ENCODE assay signal across 8 mouse cellular contexts in genomic region chrX:56374431-56375128, GRCm38 (mm10). TPM values are rescaled to one million over a fixed set of nuclear protein-coding genes. Genes with fewer than 3 reads are reported as not detected.
DNase-seq lines count a peak whose midpoint lies in the region; ATAC-seq and TF ChIP-seq lines count a peak whose summit lies in the region.
"Not testable (repeated sequence)": the region's sequence is repeated elsewhere in the genome, so short reads cannot be mapped to it uniquely, and the experiment has no call there.

TSS of gene Smim10l2a (plus strand) at chrX:56374586.

- H3K36me3 ChIP-seq in heart, postnatal 0 days (replicated peaks; ENCODE audit: control insufficient read depth, insufficient read depth, low read length); midbrain, embryonic 15.5 days (replicated peaks); splenic B cell, adult 2 months (ENCODE audit: control insufficient read depth, insufficient read depth, low read length, poor library complexity, severe bottlenecking): not testable (repeated sequence)

- not testable (repeated sequence) for H3K27ac ChIP-seq in embryonic fibroblast, embryonic 13.5 days (ENCODE audit: insufficient read depth, low read length); heart, postnatal 0 days (ENCODE audit: low read depth)
- peak within 1 kb of the TSS; percentile 74 for H3K27ac ChIP-seq in midbrain, embryonic 15.5 days

- TF ChIP-seq POLR2A in embryonic fibroblast, embryonic 13.5 days (IDR thresholded peaks at IDR 0.05; ENCODE audit: low read depth, low read length): not testable (repeated sequence)

- DNase-seq in A20 (ENCODE audit: low read depth, low spot score) (peak; percentile 85), liver (peak; percentile 71)
- peak; percentile 10 for DNase-seq in brain, embryonic 18.5 days (ENCODE audit: low read depth, low spot score)
- not testable (repeated sequence) for DNase-seq in heart, postnatal 0 days (ENCODE audit: low spot score)
- peak; percentile 66 for DNase-seq in kidney, postnatal 10 days
- peak; percentile 12 for DNase-seq in splenic B cell, adult 2 months (ENCODE audit: low read depth, low spot score)

- not testable (repeated sequence) for TF ChIP-seq EP300 in heart, postnatal 0 days (IDR thresholded peaks at IDR 0.05; ENCODE audit: low read depth)

- H3K9me3 ChIP-seq in heart, postnatal 0 days (replicated peaks; ENCODE audit: control insufficient read depth, low read length); midbrain, embryonic 15.5 days: not testable (repeated sequence)

- ATAC-seq in heart, postnatal 0 days (ENCODE audit: insufficient read depth, low read depth): peak; percentile 44
- ATAC-seq in midbrain, embryonic 15.5 days (replicated peaks): peak; percentile 95

- WGBS in heart, postnatal 0 days: 11% methylated on average over 35 of the region's 56 CpGs
- WGBS in midbrain, embryonic 15.5 days: 19% methylated on average over 51 of the region's 56 CpGs

- not testable (repeated sequence) for H3K9ac ChIP-seq in heart, postnatal 0 days (replicated peaks; ENCODE audit: low read depth, low read length)
- peak within 1 kb of the TSS; percentile 48 for H3K9ac ChIP-seq in midbrain, embryonic 15.5 days

- H3K4me2 ChIP-seq in heart, postnatal 0 days (ENCODE audit: low read depth, low read length): peak within 1 kb of the TSS; percentile 73
- peak within 1 kb of the TSS; percentile 56 for H3K4me2 ChIP-seq in midbrain, embryonic 15.5 days

- not testable (repeated sequence) for H3K27me3 ChIP-seq in heart, postnatal 0 days (ENCODE audit: control insufficient read depth, insufficient read depth, low read length); midbrain, embryonic 15.5 days (replicated peaks); splenic B cell, adult 2 months (ENCODE audit: control insufficient read depth, insufficient read depth, low read length, poor library complexity, severe bottlenecking)

- TF ChIP-seq CTCF in embryonic fibroblast, embryonic 13.5 days (IDR thresholded peaks at IDR 0.05; ENCODE audit: borderline replicate concordance, insufficient read depth, low read length); heart, postnatal 0 days (IDR thresholded peaks at IDR 0.05; ENCODE audit: low read depth): not testable (repeated sequence)

- not testable (repeated sequence) for H3K4me1 ChIP-seq in embryonic fibroblast, embryonic 13.5 days (ENCODE audit: control insufficient read depth, insufficient read depth, low read length); heart, postnatal 0 days (ENCODE audit: control insufficient read depth, insufficient read depth); midbrain, embryonic 15.5 days

- peak within 1 kb of the TSS; percentile 48 for H3K4me3 ChIP-seq in embryonic fibroblast, embryonic 13.5 days (ENCODE audit: insufficient read depth, low read length)
- peak within 1 kb of the TSS; percentile 51 for H3K4me3 ChIP-seq in heart, postnatal 0 days (ENCODE audit: low read depth, low read length)
- peak within 1 kb of the TSS; percentile 44 for H3K4me3 ChIP-seq in midbrain, embryonic 15.5 days

RNA-seq across cellular contexts. Expression of gene Smim10l2a, which starts in this region (rescaled TPM):
- polyA plus RNA-seq in embryonic fibroblast, embryonic 13.5 days (2011; ENCODE audit: insufficient read length, low read depth, missing spikeins): 0.75 TPM in 1 of 2 replicates, not detected in the other
- not detected in 2 replicates for total RNA-seq in heart, postnatal 0 days (2014; rRNA removed; ENCODE audit: low replicate concordance)
- 0.78 and 1.2 TPM in 2 replicates for polyA plus RNA-seq in heart, postnatal 0 days (2015; fragmentation: Nextera tagmentation; extraction: Ambion mirVana)
- polyA plus RNA-seq in midbrain, embryonic 15.5 days (2015; fragmentation: Nextera tagmentation; extraction: Ambion mirVana): 41.0 and 43.5 TPM in 2 replicates

Comparison
In these comparisons a context has a peak if more than half of its experiments do, and no peak if none do; other contexts are left out.
1. RNA of gene Smim10l2a (polyA plus RNA-seq): 41.0 to 43.5 TPM in midbrain, embryonic 15.5 days; 0.78 to 1.2 TPM in heart, postnatal 0 days and 0.75 TPM in embryonic fibroblast, embryonic 13.5 days; every median in the first group is over 10 times any median in the second.
2. Peak in every context shown above with its lines, with median percentiles within 50 percentile points of each other: H3K4me3 ChIP-seq.